Mouse (Mus musculus): Measurements from ENCODE around the gene Il31ra. TPM values are rescaled to one million over a fixed set of nuclear protein-coding genes. Genes with fewer than 3 reads are reported as not detected.

The Il31ra gene
- total and polyA plus RNA-seq, 2 experiments from 2014 or later: not detected

- no peak overlapping the region for H3K9ac ChIP-seq (replicated peaks; ENCODE audit: low read depth, low read length)
These were observed 33.5 kb downstream of the Il31ra start for GRCm38 (mm10) chr13:112560554-112561138.

GRCm38 (mm10) chr13:112556501-112556900, 37.7 kb downstream of the Il31ra start:
- no peak overlapping the region for H3K9ac ChIP-seq (replicated peaks; ENCODE audit: low read depth, low read length)
- DNase-seq (ENCODE audit: low spot score) (no peak), ATAC-seq (ENCODE audit: insufficient read depth, low read depth) (no peak)
- no peak overlapping the region for H3K27ac ChIP-seq (ENCODE audit: low read depth)
- TF ChIP-seq CTCF (IDR thresholded peaks at IDR 0.05; ENCODE audit: low read depth) (no peak), EP300 (IDR thresholded peaks at IDR 0.05; ENCODE audit: low read depth) (no peak)
- no peak overlapping the region for H3K4me3 ChIP-seq (ENCODE audit: low read depth, low read length)
- no peaks in the 10 kb centered on the region for H3K36me3 ChIP-seq (replicated peaks; ENCODE audit: control insufficient read depth, insufficient read depth, low read length)
- no peaks in the 10 kb centered on the region for H3K9me3 ChIP-seq (replicated peaks; ENCODE audit: control insufficient read depth, low read length)
- H3K4me2 ChIP-seq (ENCODE audit: low read depth, low read length): no peak overlapping the region
- H3K4me1 ChIP-seq (ENCODE audit: control insufficient read depth, insufficient read depth): no peaks in the 10 kb centered on the region
- no peaks in the 10 kb centered on the region for H3K27me3 ChIP-seq (ENCODE audit: control insufficient read depth, insufficient read depth, low read length)
- 30% methylated on average over 2 of the region's 2 CpGs for WGBS

More at GRCm38 (mm10) chr13:112560554-112561138, 33.5 kb downstream of the Il31ra start:
- ATAC-seq (ENCODE audit: insufficient read depth, low read depth) (no peak), DNase-seq (ENCODE audit: low spot score) (no peak)
- 70% methylated on average over 6 of the region's 6 CpGs for WGBS
- no peak for TF ChIP-seq EP300 (IDR thresholded peaks at IDR 0.05; ENCODE audit: low read depth)
- TF ChIP-seq CTCF (IDR thresholded peaks at IDR 0.05; ENCODE audit: low read depth): no peak
- H3K36me3 ChIP-seq (replicated peaks; ENCODE audit: control insufficient read depth, insufficient read depth, low read length): no peaks in the 10 kb centered on the region
- no peak overlapping the region for H3K4me2 ChIP-seq (ENCODE audit: low read depth, low read length)
- H3K27ac ChIP-seq (ENCODE audit: low read depth): no peak overlapping the region
- no peak overlapping the region for H3K4me3 ChIP-seq (ENCODE audit: low read depth, low read length)
- no peaks in the 10 kb centered on the region for H3K27me3 ChIP-seq (ENCODE audit: control insufficient read depth, insufficient read depth, low read length)
- no peaks in the 10 kb centered on the region for H3K4me1 ChIP-seq (ENCODE audit: control insufficient read depth, insufficient read depth)
- H3K9me3 ChIP-seq (replicated peaks; ENCODE audit: control insufficient read depth, low read length): no peaks in the 10 kb centered on the region

- ATAC-seq (ENCODE audit: insufficient read depth, low read depth) (no peak), DNase-seq (ENCODE audit: low spot score) (no peak)
- Histone ChIP-seq H3K27me3 (ENCODE audit: control insufficient read depth, insufficient read depth, low read length) (no peaks in the 10 kb centered on the region), H3K4me2 (ENCODE audit: low read depth, low read length) (no peak overlapping the region), H3K9me3 (replicated peaks; ENCODE audit: control insufficient read depth, low read length) (no peaks in the 10 kb centered on the region), H3K36me3 (replicated peaks; ENCODE audit: control insufficient read depth, insufficient read depth, low read length) (no peaks in the 10 kb centered on the region), H3K4me1 (ENCODE audit: control insufficient read depth, insufficient read depth) (no peaks in the 10 kb centered on the region), H3K27ac (ENCODE audit: low read depth) (no peak overlapping the region), H3K4me3 (ENCODE audit: low read depth, low read length) (no peak overlapping the region), H3K9ac (replicated peaks; ENCODE audit: low read depth, low read length) (no peak overlapping the region)
- TF ChIP-seq EP300 (IDR thresholded peaks at IDR 0.05; ENCODE audit: low read depth) (no peak), CTCF (IDR thresholded peaks at IDR 0.05; ENCODE audit: low read depth) (no peak)
- 94% methylated on average over 5 of the region's 5 CpGs for WGBS
These were observed 40.9 kb downstream of the Il31ra start for GRCm38 (mm10) chr13:112553304-112553703.

- no peaks in the 10 kb centered on the region for H3K4me1 ChIP-seq (ENCODE audit: control insufficient read depth, insufficient read depth)
- H3K27me3 ChIP-seq (ENCODE audit: control insufficient read depth, insufficient read depth, low read length): no peaks in the 10 kb centered on the region
- no peak for TF ChIP-seq EP300 (IDR thresholded peaks at IDR 0.05; ENCODE audit: low read depth)
- TF ChIP-seq CTCF (IDR thresholded peaks at IDR 0.05; ENCODE audit: low read depth): no peak
- H3K9ac ChIP-seq (replicated peaks; ENCODE audit: low read depth, low read length): no peak overlapping the region
- H3K4me3 ChIP-seq (ENCODE audit: low read depth, low read length): no peak overlapping the region
- H3K36me3 ChIP-seq (replicated peaks; ENCODE audit: control insufficient read depth, insufficient read depth, low read length): no peaks in the 10 kb centered on the region
- ATAC-seq (ENCODE audit: insufficient read depth, low read depth): no peak
- H3K27ac ChIP-seq (ENCODE audit: low read depth): no peak overlapping the region
- no peak for DNase-seq (ENCODE audit: low spot score)
- WGBS: 64% methylated on average over 7 of the region's 7 CpGs
- H3K4me2 ChIP-seq (ENCODE audit: low read depth, low read length): no peak overlapping the region
- H3K9me3 ChIP-seq (replicated peaks; ENCODE audit: control insufficient read depth, low read length): no peaks in the 10 kb centered on the region
These were observed 42.3 kb downstream of the Il31ra start for GRCm38 (mm10) chr13:112551641-112552548.

- no peak for ATAC-seq (ENCODE audit: insufficient read depth, low read depth)
- 0 out of 2 replicates have a peak overlapping the region, but pooled peaks have one; percentile 10 for H3K4me2 ChIP-seq (ENCODE audit: low read depth, low read length)
- H3K4me3 ChIP-seq (ENCODE audit: low read depth, low read length): no peak overlapping the region
- H3K4me1 ChIP-seq (ENCODE audit: control insufficient read depth, insufficient read depth): peaks cover 13% of the 10 kb centered on the region; the same call in 1 of the 2 replicates
- TF ChIP-seq CTCF (IDR thresholded peaks at IDR 0.05; ENCODE audit: low read depth) (no peak), EP300 (IDR thresholded peaks at IDR 0.05; ENCODE audit: low read depth) (no peak)
- WGBS: 39% methylated on average over 10 of the region's 10 CpGs
- H3K27ac ChIP-seq (ENCODE audit: low read depth): no peak overlapping the region
- no peaks in the 10 kb centered on the region for H3K36me3 ChIP-seq (replicated peaks; ENCODE audit: control insufficient read depth, insufficient read depth, low read length)
- H3K27me3 ChIP-seq (ENCODE audit: control insufficient read depth, insufficient read depth, low read length): 0 out of 2 replicates have a peak, but pooled peaks cover 4% of the 10 kb centered on the region
- H3K9ac ChIP-seq (replicated peaks; ENCODE audit: low read depth, low read length): no peak overlapping the region
- no peak for DNase-seq (ENCODE audit: low spot score)
- no peaks in the 10 kb centered on the region for H3K9me3 ChIP-seq (replicated peaks; ENCODE audit: control insufficient read depth, low read length)
These were observed 52.8 kb downstream of the Il31ra start for GRCm38 (mm10) chr13:112541223-112541975.

Data from heart, postnatal 0 days (tissue).